Mouse (Mus musculus) heart, postnatal 10 days (tissue): ENCODE data around the gene Fam167b. TPM values are rescaled to one million over a fixed set of nuclear protein-coding genes. Genes with fewer than 3 reads are reported as not detected.

ENCODE experiments used
- microRNA-seq, 2 experiments: library from miRNA; unstranded; fragments of <30 nt; microRNA quantifications; one replicate each; pipeline ENCODE4 v1.2.0; 2022
- total RNA-seq, 2 experiments: library from RNA; stranded (reverse); gene quantifications; 2 replicates each; pipeline ENCODE4 v1.2.3; 2021

Gene Fam167b
- total RNA-seq, 2 experiments from 2014 or later = 1.7 to 1.9 TPM

Small RNA genes lying within 50 kb of the gene (microRNA-seq; reads per million reads assigned to microRNA genes)
- gene Mir8119 = 0 reads per million in 2 experiments

Other genes starting within 250 kb of the Fam167b start
- 100 to 1,000 TPM; 134 to 137 TPM for gene Rbbp4, start 243.2 kb downstream of the Fam167b start, total RNA-seq
- gene Zbtb8os, start 242.9 kb downstream of the Fam167b start, total RNA-seq = 10 to 100 TPM; 21.9 to 22.1 TPM
- 1 to 10 TPM; 5.9 to 7.1 TPM for gene Zbtb8a, start 200.4 kb downstream of the Fam167b start, total RNA-seq
- under 1 TPM; 0.29 to 0.52 TPM for gene Zbtb8b, start 137.7 kb downstream of the Fam167b start, total RNA-seq
- 10 to 100 TPM; 35.9 to 38.2 TPM for gene Bsdc1, start 117.0 kb downstream of the Fam167b start, total RNA-seq
- not detected for gene Tssk3, start 87.5 kb downstream of the Fam167b start, total RNA-seq
- not detected for gene Fam229a, start 87.4 kb downstream of the Fam167b start, total RNA-seq
- 10 to 100 TPM; 42.3 to 63.4 TPM for gene Marcksl1, start 65.0 kb downstream of the Fam167b start, total RNA-seq
- gene Hdac1, start 35.8 kb downstream of the Fam167b start, total RNA-seq = 10 to 100 TPM; 35.1 to 38.1 TPM
- gene Lck, start 4.9 kb downstream of the Fam167b start, total RNA-seq = 1 to 10 TPM; 2.1 to 3.9 TPM
- 100 to 1,000 TPM; 143 to 144 TPM for gene Eif3i, start 22.1 kb upstream of the Fam167b start, total RNA-seq
- 10 to 100 TPM; 61.7 to 63.5 TPM for gene Tmem234, start 22.1 kb upstream of the Fam167b start, total RNA-seq
- under 1 TPM; 0.52 to 0.84 TPM for gene Dcdc2b, start 35.7 kb upstream of the Fam167b start, total RNA-seq
- 10 to 100 TPM; 13.1 to 18.2 TPM for gene Iqcc, start 40.5 kb upstream of the Fam167b start, total RNA-seq
- 10 to 100 TPM; 35.0 to 41.0 TPM for gene Ccdc28b, start 45.4 kb upstream of the Fam167b start, total RNA-seq
- gene Txlna, start 62.5 kb upstream of the Fam167b start, total RNA-seq = 10 to 100 TPM; 34.1 to 39.7 TPM
- 10 to 100 TPM; 73.5 to 75.9 TPM for gene Kpna6, start 94.2 kb upstream of the Fam167b start, total RNA-seq
- gene Tmem39b, start 118.3 kb upstream of the Fam167b start, total RNA-seq = 1 to 10 TPM; 4.6 to 6.2 TPM
- 10 to 100 TPM; 67.8 to 76.8 TPM for gene Khdrbs1, start 163.8 kb upstream of the Fam167b start, total RNA-seq
- gene Ptp4a2, start 232.7 kb upstream of the Fam167b start, total RNA-seq = 100 to 1,000 TPM; 243 to 271 TPM